9 mouse cellular contexts compared by ENCODE assay signal in genomic region chr17:24959371-24959770, GRCm38 (mm10). TPM values are rescaled to one million over a fixed set of nuclear protein-coding genes. Genes with fewer than 3 reads are reported as not detected.
A peak's percentile ranks its signal among the peaks of the same experiment; 100 is the strongest.
DNase-seq lines count a peak whose midpoint lies in the region; ATAC-seq and TF ChIP-seq lines count a peak whose summit lies in the region.
"Had no signal": no experiment of that assay in that cellular context is flagged by ENCODE, and none has a peak within 500 bp of the region (broad histone marks: within the 10 kb centered on the region; RNA-seq: fewer than 3 reads in every experiment).

No protein-coding gene starts in this region.

- TF ChIP-seq POLR2A in kidney, adult 2 months (IDR thresholded peaks at IDR 0.05; ENCODE audit: low read depth, low read length): no peak

- peak overlapping the region; percentile 75 for H3K9ac ChIP-seq in heart, embryonic 15.5 days
- peak overlapping the region; percentile 90 for H3K9ac ChIP-seq in hindbrain, embryonic 13.5 days
- peak overlapping the region; percentile 79 for H3K9ac ChIP-seq in midbrain, embryonic 13.5 days (replicated peaks)

- ATAC-seq in heart, embryonic 15.5 days (replicated peaks; ENCODE audit: insufficient number of reproducible peaks, insufficient read depth, low FRiP score, low read depth): no peak
- ATAC-seq in hindbrain, embryonic 13.5 days (ENCODE audit: low FRiP score): no peak
- no peak for ATAC-seq in midbrain, embryonic 13.5 days

- WGBS in heart, embryonic 15.5 days: 49% methylated on average over 8 of the region's 8 CpGs
- WGBS in hindbrain, embryonic 13.5 days: 38% methylated on average over 8 of the region's 8 CpGs
- WGBS in midbrain, embryonic 13.5 days: 45% methylated on average over 8 of the region's 8 CpGs
- 36% methylated on average over 8 of the region's 8 CpGs for WGBS in kidney, adult 2 months

- no peak overlapping the region for H3K27ac ChIP-seq in heart, embryonic 15.5 days
- peak overlapping the region; percentile 92; the same call in 1 of the 2 replicates for H3K27ac ChIP-seq in hindbrain, embryonic 13.5 days
- H3K27ac ChIP-seq in midbrain, embryonic 13.5 days: peak overlapping the region; percentile 83; the same call in 1 of the 2 replicates
- H3K27ac ChIP-seq in kidney, adult 2 months (ENCODE audit: insufficient read depth, low read depth, low read length): no peak overlapping the region

- no peak for TF ChIP-seq CTCF in kidney, adult 2 months (conservative IDR thresholded peaks at IDR 0.05; ENCODE audit: insufficient read depth, insufficient read length, low read depth, low read length)

- H3K36me3 ChIP-seq in heart, embryonic 15.5 days: peaks cover 27% of the 10 kb centered on the region
- H3K36me3 ChIP-seq in hindbrain, embryonic 13.5 days: peaks cover 47% of the 10 kb centered on the region
- H3K36me3 ChIP-seq in midbrain, embryonic 13.5 days: peaks cover 37% of the 10 kb centered on the region
- H3K36me3 ChIP-seq in kidney, adult 2 months (ENCODE audit: control insufficient read depth, insufficient read depth, low read length): no peaks in the 10 kb centered on the region; the same call in 1 of the 2 replicates

- H3K4me1 ChIP-seq in heart, embryonic 15.5 days (replicated peaks): peaks cover 12% of the 10 kb centered on the region
- peaks cover 20% of the 10 kb centered on the region for H3K4me1 ChIP-seq in hindbrain, embryonic 13.5 days (replicated peaks)
- H3K4me1 ChIP-seq in midbrain, embryonic 13.5 days (replicated peaks): peaks cover 18% of the 10 kb centered on the region
- H3K4me1 ChIP-seq in kidney, adult 2 months (ENCODE audit: control insufficient read depth, insufficient read depth, low read length): peaks cover 2% of the 10 kb centered on the region; the same call in 1 of the 2 replicates

- no peaks in the 10 kb centered on the region for H3K27me3 ChIP-seq in heart, embryonic 15.5 days
- no peaks in the 10 kb centered on the region for H3K27me3 ChIP-seq in hindbrain, embryonic 13.5 days
- no peaks in the 10 kb centered on the region for H3K27me3 ChIP-seq in midbrain, embryonic 13.5 days
- H3K27me3 ChIP-seq in kidney, adult 2 months (replicated peaks; ENCODE audit: control insufficient read depth, insufficient read depth, low read length): no peaks in the 10 kb centered on the region
- H3K27me3 ChIP-seq: Patski had no signal

- DNase-seq in heart, adult 8-10 months (ENCODE audit: low spot score): no peak
- peak; percentile 62 for DNase-seq in NIH3T3 (ENCODE audit: low read depth)
- no peak for DNase-seq in thymus, adult 18-20 months
- no peak for DNase-seq in right cerebral cortex, adult 2 months (ENCODE audit: low spot score in 2 of 2)
- no peak for DNase-seq in kidney, adult 2 months

- H3K4me3 ChIP-seq in heart, embryonic 15.5 days: peak overlapping the region; percentile 74
- H3K4me3 ChIP-seq in hindbrain, embryonic 13.5 days: peak overlapping the region; percentile 88
- peak overlapping the region; percentile 66 for H3K4me3 ChIP-seq in midbrain, embryonic 13.5 days (replicated peaks)
- H3K4me3 ChIP-seq in kidney, adult 2 months (ENCODE audit: insufficient read depth, low read depth, low read length): no peak overlapping the region

- no peaks in the 10 kb centered on the region for H3K9me3 ChIP-seq in heart, embryonic 15.5 days (replicated peaks)
- H3K9me3 ChIP-seq in hindbrain, embryonic 13.5 days: no peaks in the 10 kb centered on the region
- H3K9me3 ChIP-seq in midbrain, embryonic 13.5 days: no peaks in the 10 kb centered on the region

- peak overlapping the region; percentile 74 for H3K4me2 ChIP-seq in heart, embryonic 15.5 days
- H3K4me2 ChIP-seq in hindbrain, embryonic 13.5 days: peak overlapping the region; percentile 74
- peak overlapping the region; percentile 72 for H3K4me2 ChIP-seq in midbrain, embryonic 13.5 days (replicated peaks)

RNA-seq across cellular contexts. Expression of gene Jpt2, which starts 1.1 kb away (rescaled TPM):
- polyA plus RNA-seq in heart, embryonic 15.5 days (2015; fragmentation: Nextera tagmentation; extraction: Ambion mirVana): 73.4 and 100 TPM in 2 replicates
- total RNA-seq in heart, adult 8-10 months (2022): 10 to 100 TPM in 2 of 4 experiments, 1 to 10 TPM in 2; 6.4 to 12.8 (median 9.6) TPM
- polyA plus RNA-seq in hindbrain, embryonic 13.5 days (2015; fragmentation: Nextera tagmentation; extraction: Ambion mirVana): 104 and 116 TPM in 2 replicates
- polyA plus RNA-seq in midbrain, embryonic 13.5 days (2015; fragmentation: Nextera tagmentation; extraction: Ambion mirVana): 146 and 161 TPM in 2 replicates
- 23.8 and 31.0 TPM in 2 replicates for polyA plus RNA-seq in kidney, adult 2 months (2012; rRNA removed)

RNA-seq across cellular contexts. Expression of gene Mapk8ip3, which starts 22.6 kb away (rescaled TPM):
- 23.2 and 28.2 TPM in 2 replicates for polyA plus RNA-seq in heart, embryonic 15.5 days (2015; fragmentation: Nextera tagmentation; extraction: Ambion mirVana)
- total RNA-seq in heart, adult 8-10 months (2022): 10 to 100 TPM; 55.0 to 69.0 (median 62.5) TPM
- 79.1 and 85.0 TPM in 2 replicates for polyA plus RNA-seq in hindbrain, embryonic 13.5 days (2015; fragmentation: Nextera tagmentation; extraction: Ambion mirVana)
- 83.1 and 83.8 TPM in 2 replicates for polyA plus RNA-seq in midbrain, embryonic 13.5 days (2015; fragmentation: Nextera tagmentation; extraction: Ambion mirVana)
- polyA plus RNA-seq in kidney, adult 2 months (2012; rRNA removed): 58.1 and 69.1 TPM in 2 replicates

RNA-seq across cellular contexts. Expression of gene Cramp1l, which starts 56.2 kb away (rescaled TPM):
- polyA plus RNA-seq in heart, embryonic 15.5 days (2015; fragmentation: Nextera tagmentation; extraction: Ambion mirVana): 4.1 and 6.3 TPM in 2 replicates
- total RNA-seq in heart, adult 8-10 months (2022): 10 to 100 TPM in 1 of 4 experiments, 1 to 10 TPM in 3; 9.4 to 11.3 (median 9.6) TPM
- polyA plus RNA-seq in hindbrain, embryonic 13.5 days (2015; fragmentation: Nextera tagmentation; extraction: Ambion mirVana): 6.3 and 7.1 TPM in 2 replicates
- polyA plus RNA-seq in midbrain, embryonic 13.5 days (2015; fragmentation: Nextera tagmentation; extraction: Ambion mirVana): 7.0 and 8.2 TPM in 2 replicates
- 11.9 and 13.3 TPM in 2 replicates for polyA plus RNA-seq in kidney, adult 2 months (2012; rRNA removed)

RNA-seq across cellular contexts. Expression of gene Ift140, which starts 56.5 kb away (rescaled TPM):
- 8.9 and 13.3 TPM in 2 replicates for polyA plus RNA-seq in heart, embryonic 15.5 days (2015; fragmentation: Nextera tagmentation; extraction: Ambion mirVana)
- 1 to 10 TPM; 3.5 to 6.3 (median 4.5) TPM for total RNA-seq in heart, adult 8-10 months (2022)
- 18.3 and 18.8 TPM in 2 replicates for polyA plus RNA-seq in hindbrain, embryonic 13.5 days (2015; fragmentation: Nextera tagmentation; extraction: Ambion mirVana)
- polyA plus RNA-seq in midbrain, embryonic 13.5 days (2015; fragmentation: Nextera tagmentation; extraction: Ambion mirVana): 19.1 and 19.8 TPM in 2 replicates
- 10.1 and 10.6 TPM in 2 replicates for polyA plus RNA-seq in kidney, adult 2 months (2012; rRNA removed)

Comparison
In these comparisons a context has a peak if more than half of its experiments do, and no peak if none do; other contexts are left out.
1. H3K27ac ChIP-seq: peak in hindbrain, embryonic 13.5 days (single experiment) and midbrain, embryonic 13.5 days (single experiment); none in heart, embryonic 15.5 days (single experiment) and kidney, adult 2 months (single experiment).
2. Peak in every context shown above with its lines, with median percentiles within 50 percentile points of each other: H3K4me2 ChIP-seq and H3K9ac ChIP-seq.